Mouse (Mus musculus) embryonic facial prominence, embryonic 15.5 days (tissue): Measurements from ENCODE around the gene Ascl1. TPM values are rescaled to one million over a fixed set of nuclear protein-coding genes. Genes with fewer than 3 reads are reported as not detected.

Experiments used
- ATAC-seq: fragments of 200-750 bp; cut with Nextera tagmentation; 2 replicates; pipeline ENCODE4 v1.8.0; 2017; ENCODE audit warnings: low read depth, moderate TSS enrichment; ENCODE audit not compliant: insufficient number of reproducible peaks, low FRiP score, low TSS enrichment
- H3K27ac ChIP-seq: fragments of 300-500 bp; sonication (generic); replicated peaks from 2 replicates; pipeline ENCODE4 v1.5.1; 2015; ENCODE audit warnings: mild to moderate bottlenecking, inconsistent platforms
- H3K27me3 ChIP-seq: fragments of 300-500 bp; sonication (generic); 2 replicates; pipeline ENCODE4 v1.6.1; 2015; ENCODE audit warnings: inconsistent platforms
- H3K36me3 ChIP-seq: fragments of 300-500 bp; sonication (generic); 2 replicates; pipeline ENCODE4 v1.6.1; 2015; ENCODE audit warnings: mild to moderate bottlenecking, inconsistent platforms
- H3K4me1 ChIP-seq: fragments of 300-500 bp; sonication (generic); 2 replicates; pipeline ENCODE4 v1.6.1; 2015; ENCODE audit warnings: inconsistent platforms
- H3K4me2 ChIP-seq: fragments of 300-500 bp; sonication (generic); replicated peaks from 2 replicates; pipeline ENCODE4 v1.6.1; 2015; ENCODE audit warnings: mild to moderate bottlenecking, inconsistent platforms
- H3K4me3 ChIP-seq: fragments of 300-500 bp; sonication (generic); replicated peaks from 2 replicates; pipeline ENCODE4 v1.5.1; 2015; ENCODE audit warnings: mild to moderate bottlenecking, inconsistent platforms
- H3K9ac ChIP-seq: fragments of 300-500 bp; sonication (generic); 2 replicates; pipeline ENCODE4 v1.6.1; 2015; ENCODE audit warnings: inconsistent platforms
- H3K9me3 ChIP-seq: fragments of 300-500 bp; sonication (generic); replicated peaks from 2 replicates; pipeline ENCODE4 v1.6.1; 2016; ENCODE audit warnings: inconsistent platforms
- WGBS: fragments of 180-500 bp; shearing (Covaris S2); methylation state at CpG from one replicate; pipeline ENCODE4 v1.1.7; 2015; 5-methylcytosine and 5-hydroxymethylcytosine counted together
- polyA plus RNA-seq: library from polyadenylated mRNA; unstranded; fragments of >200 nt; fragmentation: Nextera tagmentation; extraction: Ambion mirVana; gene quantifications from 2 replicates; pipeline ENCODE4 v1.2.1, GENCODE M21; 2015

Gene Ascl1
- polyA plus RNA-seq, 1 experiment from 2014 or later, result 1.9 TPM

DNA sequence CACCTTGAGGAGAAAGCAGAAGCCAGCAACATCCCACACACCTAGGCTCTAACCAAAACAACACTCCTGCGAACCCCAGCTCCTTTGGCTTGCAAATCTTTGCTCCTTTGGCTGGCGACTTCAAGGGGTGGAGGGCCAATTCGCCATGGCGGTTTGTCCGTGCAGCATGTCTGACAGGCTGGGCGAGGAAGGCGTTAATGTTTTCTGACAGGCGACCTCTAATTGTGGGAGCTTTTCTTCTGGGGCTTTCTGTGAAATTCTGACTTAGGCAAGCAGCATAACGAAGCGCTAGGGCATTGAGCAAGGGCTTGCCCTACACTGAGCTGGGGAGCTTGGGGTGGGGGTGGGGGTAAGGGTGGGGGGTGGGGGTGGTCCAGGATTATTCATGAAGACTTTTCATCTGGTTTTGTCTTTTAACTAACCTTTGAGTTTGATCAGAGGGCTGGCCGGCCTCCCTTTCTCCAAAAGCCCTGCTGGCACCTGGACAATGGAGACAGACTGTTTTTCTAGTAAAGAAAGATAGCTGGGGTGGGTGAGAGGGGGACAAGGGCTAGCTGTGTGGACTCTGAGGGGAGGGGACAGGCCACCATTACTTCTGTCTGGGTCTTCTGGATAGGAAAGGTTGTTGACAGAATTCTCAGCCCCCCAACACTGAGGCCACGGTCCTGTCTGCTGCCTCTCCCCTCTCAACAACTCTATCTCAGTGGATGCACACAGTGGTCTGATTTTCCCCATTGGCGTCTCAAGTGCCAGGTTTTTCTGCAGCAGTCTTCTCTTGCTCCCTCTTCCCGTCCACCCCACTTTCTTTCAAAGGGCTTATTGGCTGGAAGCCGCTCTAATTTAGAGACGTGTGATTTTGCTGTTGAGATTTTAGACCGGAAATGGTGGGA lies 8.4 kb downstream of the Ascl1 start:
- H3K27ac ChIP-seq, result no peak overlapping the region
- H3K4me1 ChIP-seq, result peaks cover 11% of the 10 kb centered on the region
- no peaks in the 10 kb centered on the region for H3K9me3 ChIP-seq
- H3K4me2 ChIP-seq, result no peak overlapping the region
- ATAC-seq, result no peak
- H3K36me3 ChIP-seq, result no peaks in the 10 kb centered on the region
- peaks cover 69% of the 10 kb centered on the region for H3K27me3 ChIP-seq
- WGBS, result under 1% methylated on average over 17 of the region's 17 CpGs
- H3K4me3 ChIP-seq, result no peak overlapping the region; the same call in 1 of the 2 replicates
- H3K9ac ChIP-seq, result no peak overlapping the region

GRCm38 (mm10) chr10:87477895-87478294 lies 15.6 kb downstream of the Ascl1 start:
- H3K9ac ChIP-seq, result no peak overlapping the region
- no peak for ATAC-seq
- no peak overlapping the region for H3K27ac ChIP-seq
- no peaks in the 10 kb centered on the region for H3K36me3 ChIP-seq
- no peak overlapping the region for H3K4me2 ChIP-seq
- no peaks in the 10 kb centered on the region for H3K9me3 ChIP-seq
- 48% methylated on average over 5 of the region's 5 CpGs for WGBS
- 0 out of 2 replicates have a peak, but pooled peaks cover 10% of the 10 kb centered on the region for H3K27me3 ChIP-seq
- no peak overlapping the region for H3K4me3 ChIP-seq
- no peaks in the 10 kb centered on the region for H3K4me1 ChIP-seq

DNA sequence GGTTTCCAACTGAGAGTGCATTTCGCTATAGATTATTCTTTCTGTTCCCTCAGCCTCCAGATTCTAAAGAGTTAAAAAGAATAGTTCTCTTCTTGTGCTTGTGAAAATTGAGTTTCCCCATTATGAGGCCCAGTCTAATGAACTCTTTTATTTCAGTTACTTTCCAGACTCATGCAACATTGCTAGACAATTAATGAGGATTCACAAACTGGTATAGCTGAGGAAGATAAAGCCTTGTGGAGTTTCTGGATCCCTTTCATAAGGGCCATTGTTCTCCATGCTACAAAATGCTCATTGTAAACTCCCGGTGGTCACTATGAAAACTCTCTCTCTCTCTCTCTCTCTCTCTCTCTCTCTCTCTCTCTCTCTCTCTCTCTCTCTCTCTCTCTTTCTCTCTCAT lies 18.5 kb downstream of the Ascl1 start:
- no peak overlapping the region for H3K4me2 ChIP-seq
- H3K27ac ChIP-seq, result no peak overlapping the region
- no peak overlapping the region for H3K4me3 ChIP-seq
- H3K9me3 ChIP-seq, result no peaks in the 10 kb centered on the region
- no peaks in the 10 kb centered on the region for H3K36me3 ChIP-seq
- ATAC-seq, result no peak
- WGBS, result 70% methylated on average over 2 of the region's 2 CpGs
- H3K27me3 ChIP-seq, result no peaks in the 10 kb centered on the region
- no peak overlapping the region for H3K9ac ChIP-seq
- no peaks in the 10 kb centered on the region for H3K4me1 ChIP-seq

GRCm38 (mm10) chr10:87473475-87474131 lies 19.9 kb downstream of the Ascl1 start:
- WGBS, result 68% methylated on average over 10 of the region's 10 CpGs
- no peak overlapping the region for H3K4me3 ChIP-seq
- ATAC-seq, result no peak
- H3K36me3 ChIP-seq, result no peaks in the 10 kb centered on the region
- no peaks in the 10 kb centered on the region for H3K27me3 ChIP-seq
- no peak overlapping the region for H3K4me2 ChIP-seq
- no peak overlapping the region for H3K27ac ChIP-seq
- H3K9me3 ChIP-seq, result no peaks in the 10 kb centered on the region
- no peaks in the 10 kb centered on the region for H3K4me1 ChIP-seq
- no peak overlapping the region for H3K9ac ChIP-seq

DNA sequence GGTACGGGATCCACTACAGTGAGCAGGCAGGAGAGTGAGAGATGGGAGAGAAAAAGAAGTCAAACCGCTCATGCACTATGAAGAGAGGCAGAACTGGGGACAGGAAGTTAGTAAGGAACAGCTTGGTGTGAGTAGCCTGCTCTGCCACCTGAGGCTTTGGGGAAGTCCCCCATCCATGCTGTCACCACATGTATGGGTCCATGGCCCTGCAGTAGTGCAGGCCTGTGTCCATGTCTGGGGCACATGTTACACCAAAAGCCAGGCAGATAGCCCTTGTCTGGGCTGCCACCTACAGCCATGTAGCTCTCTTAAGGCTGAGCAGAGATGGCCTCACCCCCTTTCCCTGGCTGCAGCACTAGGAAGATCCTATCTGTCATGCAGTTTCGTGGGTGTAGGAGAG lies 42.7 kb downstream of the Ascl1 start:
- H3K27ac ChIP-seq, result no peak overlapping the region
- H3K9me3 ChIP-seq, result no peaks in the 10 kb centered on the region
- no peak overlapping the region for H3K4me2 ChIP-seq
- no peak for ATAC-seq
- 0 out of 2 replicates have a peak, but pooled peaks cover 4% of the 10 kb centered on the region for H3K4me1 ChIP-seq
- no peak overlapping the region for H3K4me3 ChIP-seq
- H3K27me3 ChIP-seq, result no peaks in the 10 kb centered on the region
- H3K36me3 ChIP-seq, result no peaks in the 10 kb centered on the region
- no peak overlapping the region for H3K9ac ChIP-seq
- 87% methylated on average over 3 of the region's 3 CpGs for WGBS

DNA sequence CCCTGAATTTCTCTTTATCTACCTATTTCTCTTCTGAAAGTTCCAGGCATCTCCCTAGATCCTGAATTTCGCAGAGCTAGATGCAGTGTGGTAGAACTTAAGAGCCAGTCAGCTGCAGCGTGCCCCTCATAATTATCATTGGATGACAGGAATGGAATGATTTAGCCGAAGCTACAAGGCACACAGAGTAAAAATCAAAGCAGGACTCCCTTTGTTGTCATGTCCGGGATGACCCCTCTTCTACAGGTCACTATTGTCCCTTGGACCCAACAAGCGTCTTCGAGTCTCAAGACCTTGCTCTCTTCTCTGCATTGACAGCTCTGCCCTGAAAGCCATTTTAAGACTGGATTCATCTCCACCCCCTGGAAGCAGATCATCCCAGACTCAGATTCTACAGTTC lies 44.1 kb downstream of the Ascl1 start:
- H3K4me2 ChIP-seq, result no peak overlapping the region
- H3K9ac ChIP-seq, result no peak overlapping the region
- H3K27me3 ChIP-seq, result no peaks in the 10 kb centered on the region
- 76% methylated on average over 6 of the region's 6 CpGs for WGBS
- no peak overlapping the region for H3K4me3 ChIP-seq
- no peaks in the 10 kb centered on the region for H3K9me3 ChIP-seq
- no peaks in the 10 kb centered on the region for H3K36me3 ChIP-seq
- ATAC-seq, result no peak
- no peak overlapping the region for H3K27ac ChIP-seq
- 0 out of 2 replicates have a peak, but pooled peaks cover 4% of the 10 kb centered on the region for H3K4me1 ChIP-seq

DNA sequence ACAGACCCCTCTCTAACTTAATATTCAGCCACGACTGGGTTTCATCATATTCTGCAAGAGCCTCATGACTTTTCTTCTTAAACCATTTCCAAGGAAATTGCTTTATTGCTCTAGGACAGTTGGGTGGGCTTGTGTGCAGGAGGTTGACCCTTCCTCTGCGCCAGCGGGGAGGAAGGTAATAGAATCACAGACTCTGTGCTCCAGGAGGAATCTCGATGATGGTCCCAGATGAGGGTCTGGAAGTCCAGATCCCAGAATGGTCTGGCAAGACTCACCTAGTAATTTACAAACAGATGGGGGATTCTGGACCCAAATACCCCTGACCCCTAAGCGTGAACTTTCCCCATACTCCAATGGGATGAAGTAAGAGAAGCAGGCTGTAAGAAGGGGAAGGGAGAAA lies 45.2 kb downstream of the Ascl1 start:
- Histone ChIP-seq H3K4me1 (0 out of 2 replicates have a peak, but pooled peaks cover 4% of the 10 kb centered on the region), H3K27me3 (no peaks in the 10 kb centered on the region), H3K4me2 (no peak overlapping the region), H3K36me3 (no peaks in the 10 kb centered on the region), H3K27ac (no peak overlapping the region), H3K4me3 (no peak overlapping the region), H3K9ac (no peak overlapping the region), H3K9me3 (no peaks in the 10 kb centered on the region)
- ATAC-seq, result no peak
- 62% methylated on average over 5 of the region's 5 CpGs for WGBS

GRCm38 (mm10) chr10:87447754-87448095 lies 45.7 kb downstream of the Ascl1 start:
- WGBS, result under 1% methylated on average over 9 of the region's 9 CpGs

GRCm38 (mm10) chr10:87446829-87447753 lies 46.4 kb downstream of the Ascl1 start:
- Histone ChIP-seq H3K4me1 (0 out of 2 replicates have a peak, but pooled peaks cover 4% of the 10 kb centered on the region), H3K27ac (no peak overlapping the region), H3K4me3 (no peak overlapping the region; the same call in 1 of the 2 replicates), H3K4me2 (peak overlapping the region; percentile 35), H3K27me3 (no peaks in the 10 kb centered on the region), H3K9ac (no peak overlapping the region), H3K36me3 (no peaks in the 10 kb centered on the region), H3K9me3 (no peaks in the 10 kb centered on the region)
- WGBS, result 21% methylated on average over 13 of the region's 13 CpGs
- ATAC-seq, result no peak

More at GRCm38 (mm10) chr10:87447754-87448095, 45.7 kb downstream of the Ascl1 start:
- Histone ChIP-seq H3K4me2 (peak overlapping the region; percentile 35), H3K9ac (no peak overlapping the region), H3K27ac (no peak overlapping the region), H3K27me3 (no peaks in the 10 kb centered on the region), H3K4me1 (0 out of 2 replicates have a peak, but pooled peaks cover 4% of the 10 kb centered on the region), H3K4me3 (no peak overlapping the region; the same call in 1 of the 2 replicates), H3K9me3 (no peaks in the 10 kb centered on the region), H3K36me3 (no peaks in the 10 kb centered on the region)
- no peak for ATAC-seq

- H3K27ac ChIP-seq, result no peak overlapping the region
- H3K36me3 ChIP-seq, result no peaks in the 10 kb centered on the region
- H3K4me3 ChIP-seq, result no peak overlapping the region
- 0 out of 2 replicates have a peak, but pooled peaks cover 4% of the 10 kb centered on the region for H3K4me1 ChIP-seq
- 66% methylated on average over 2 of the region's 2 CpGs for WGBS
- no peak overlapping the region for H3K9ac ChIP-seq
- no peaks in the 10 kb centered on the region for H3K27me3 ChIP-seq
- H3K4me2 ChIP-seq, result no peak overlapping the region
- no peak for ATAC-seq
- no peaks in the 10 kb centered on the region for H3K9me3 ChIP-seq
These were observed 47.2 kb downstream of the Ascl1 start for GRCm38 (mm10) chr10:87446139-87446828.
